Mouse (Mus musculus) MEL (cell line): ENCODE data around the gene Sag. TPM values are rescaled to one million over a fixed set of nuclear protein-coding genes. Genes with fewer than 3 reads are reported as not detected.

Experiments
- DNase-seq: peaks from one replicate; pipeline ENCODE4 v3.0.0; 2011; ENCODE audit warnings: low read depth, low spot score
- H3K27ac ChIP-seq: 2 replicates; pipeline ENCODE4 v1.5.1; 2012; ENCODE audit warnings: low read depth, mild to moderate bottlenecking, control low read depth, low read length, moderate library complexity; ENCODE audit not compliant: control insufficient read depth
- H3K27me3 ChIP-seq, 2 experiments: fragments of 150-350 bp in 1 of 2; sonication (generic) in 1 of 2; 2 replicates each; pipeline ENCODE4 v1.6.1; 2012; ENCODE audit warnings: low read length in 2 of 2, mild to moderate bottlenecking in 2 of 2, improper control_type of control experiment in 1 of 2, moderate library complexity in 1 of 2; ENCODE audit not compliant: insufficient read depth in 2 of 2, control insufficient read depth in 1 of 2
- H3K36me3 ChIP-seq, 2 experiments: 2 replicates each; pipeline ENCODE4 v1.6.1; 2012 to 2014; ENCODE audit warnings: low read length in 2 of 2, improper control_type of control experiment in 1 of 2, inconsistent platforms in 1 of 2, mild to moderate bottlenecking in 1 of 2; ENCODE audit not compliant: insufficient read depth in 2 of 2, control insufficient read depth in 1 of 2
- H3K4me1 ChIP-seq, 2 experiments: fragments of 150-350 bp in 1 of 2; sonication (generic) in 1 of 2; 2 replicates each; pipeline ENCODE4 v1.6.1; 2012; ENCODE audit warnings: low read length in 2 of 2, improper control_type of control experiment in 1 of 2, mild to moderate bottlenecking in 1 of 2; ENCODE audit not compliant: insufficient read depth in 2 of 2, control insufficient read depth in 1 of 2
- H3K4me3 ChIP-seq, 2 experiments: fragments of 150-350 bp in 1 of 2; sonication (generic) in 1 of 2; 2 replicates each; pipeline ENCODE4 v1.5.1; 2012; ENCODE audit warnings: low read depth in 2 of 2, low read length in 2 of 2, mild to moderate bottlenecking in 2 of 2, moderate library complexity in 2 of 2, control low read depth in 1 of 2, improper control_type of control experiment in 1 of 2; ENCODE audit not compliant: control insufficient read depth in 1 of 2, insufficient read depth in 1 of 2
- H3K79me2 ChIP-seq: 2 replicates; pipeline ENCODE4 v1.6.1; 2012; ENCODE audit warnings: mild to moderate bottlenecking, low read length, moderate library complexity; ENCODE audit not compliant: control insufficient read depth, poor library complexity, insufficient read depth
- H3K9ac ChIP-seq: 2 replicates; pipeline ENCODE4 v1.6.1; 2012; ENCODE audit warnings: low read depth, mild to moderate bottlenecking, control low read depth, low read length, moderate library complexity; ENCODE audit not compliant: control insufficient read depth, poor library complexity, severe bottlenecking
- H3K9me3 ChIP-seq: fragments of 150-350 bp; sonication (generic); replicated peaks from 2 replicates; pipeline ENCODE4 v1.6.1; 2012; ENCODE audit warnings: mild to moderate bottlenecking, low read length, improper control_type of control experiment, moderate library complexity; ENCODE audit not compliant: insufficient read depth
- BHLHE40 ChIP-seq: IDR thresholded peaks from 2 replicates; pipeline ENCODE4 v1.6.1; 2012; ENCODE audit warnings: low read depth, mild to moderate bottlenecking, inconsistent platforms, low read length, improper control_type of control experiment, borderline replicate concordance
- CHD2 ChIP-seq: IDR thresholded peaks from 2 replicates; pipeline ENCODE4 v1.6.1; 2011; ENCODE audit warnings: low read length, improper control_type of control experiment
- GATA1 ChIP-seq: IDR thresholded peaks from 2 replicates; pipeline ENCODE4 v1.6.1; 2011; ENCODE audit warnings: low read depth, low read length, improper control_type of control experiment
- JUND ChIP-seq: IDR thresholded peaks from 2 replicates; pipeline ENCODE4 v1.6.1; 2011; ENCODE audit warnings: low read depth, mild to moderate bottlenecking, improper control_type of control experiment, low read length
- MAFK ChIP-seq: IDR thresholded peaks from 2 replicates; pipeline ENCODE4 v1.6.1; 2011; ENCODE audit warnings: low read depth, mild to moderate bottlenecking, low read length, improper control_type of control experiment, borderline replicate concordance
- MAX ChIP-seq: IDR thresholded peaks from 2 replicates; pipeline ENCODE4 v1.6.1; 2011; ENCODE audit warnings: low read length, improper control_type of control experiment
- MAZ ChIP-seq: IDR thresholded peaks from 2 replicates; pipeline ENCODE4 v1.6.1; 2012; ENCODE audit warnings: low read depth, mild to moderate bottlenecking, inconsistent platforms, low read length, improper control_type of control experiment
- MEF2A ChIP-seq: IDR thresholded peaks from 2 replicates; pipeline ENCODE4 v1.6.1; 2014; ENCODE audit warnings: low read depth, mild to moderate bottlenecking, inconsistent platforms, low read length, improper control_type of control experiment; ENCODE audit not compliant: poor library complexity, insufficient replicate concordance, severe bottlenecking; ENCODE audit errors: extremely low read depth
- MXI1 ChIP-seq: IDR thresholded peaks from 2 replicates; pipeline ENCODE4 v1.6.1; 2011; ENCODE audit warnings: mild to moderate bottlenecking, low read depth, low read length, improper control_type of control experiment
- MYC ChIP-seq: IDR thresholded peaks from 2 replicates; pipeline ENCODE4 v1.6.1; 2011; ENCODE audit warnings: low read depth, mild to moderate bottlenecking, low read length, improper control_type of control experiment, moderate library complexity
- NELFE ChIP-seq: IDR thresholded peaks from 2 replicates; pipeline ENCODE4 v1.6.1; 2011; ENCODE audit warnings: low read depth, low read length, improper control_type of control experiment
- RAD21 ChIP-seq: IDR thresholded peaks from 2 replicates; pipeline ENCODE4 v1.6.1; 2011; ENCODE audit warnings: mild to moderate bottlenecking, low read depth, low read length, improper control_type of control experiment
- RCOR1 ChIP-seq: IDR thresholded peaks from 2 replicates; pipeline ENCODE4 v1.6.1; 2012; ENCODE audit warnings: low read depth, mild to moderate bottlenecking, inconsistent platforms, low read length, improper control_type of control experiment
- SMC3 ChIP-seq: IDR thresholded peaks from 2 replicates; pipeline ENCODE4 v1.6.1; 2011; ENCODE audit warnings: low read depth, low read length, improper control_type of control experiment
- TAL1 ChIP-seq: IDR thresholded peaks from 2 replicates; pipeline ENCODE4 v1.6.1; 2012; ENCODE audit warnings: mild to moderate bottlenecking, inconsistent platforms, low read length, moderate library complexity, mixed read lengths
- USF1 ChIP-seq: IDR thresholded peaks from 2 replicates; pipeline ENCODE4 v1.6.1; 2014; ENCODE audit warnings: low read depth, mild to moderate bottlenecking, inconsistent platforms, low read length, improper control_type of control experiment, moderate library complexity
- ZC3H11A ChIP-seq: IDR thresholded peaks from 2 replicates; pipeline ENCODE4 v1.6.1; 2012; ENCODE audit warnings: low read depth, mild to moderate bottlenecking, inconsistent platforms, low read length, improper control_type of control experiment
- ZKSCAN1 ChIP-seq: IDR thresholded peaks from 2 replicates; pipeline ENCODE4 v1.6.1; 2012; ENCODE audit warnings: low read depth, mild to moderate bottlenecking, inconsistent platforms, low read length, improper control_type of control experiment, moderate library complexity
- ZMIZ1 ChIP-seq: IDR thresholded peaks from 2 replicates; pipeline ENCODE4 v1.6.1; 2012; ENCODE audit warnings: low read depth, mild to moderate bottlenecking, inconsistent platforms, low read length, improper control_type of control experiment, moderate library complexity
- polyA plus RNA-seq, 2 experiments: library from polyadenylated mRNA; stranded (reverse) in 1 of 2; unstranded in 1 of 2; fragments of >175 nt in 1 of 2; fragments of >200 nt in 1 of 2; gene quantifications; 2 replicates each; pipeline versions ENCODE4 v1.2.1 to v1.2.4; 2012; ENCODE audit warnings: low replicate concordance in 2 of 2, low read depth in 1 of 2; ENCODE audit not compliant: insufficient read length in 2 of 2, insufficient read depth in 1 of 2, missing spikeins in 1 of 2
- total RNA-seq: library from RNA; depleted of rRNA; stranded (reverse); fragments of 300-350 nt; gene quantifications from 2 replicates; pipeline ENCODE4 v1.2.3, GENCODE M21; 2012

The Sag gene
- total and polyA plus RNA-seq, 3 experiments: 2.5 to 4.1 TPM; not detected in 1

GRCm38 (mm10) chr1:87829621-87830211, 26.2 kb downstream of the Sag start:
- Histone ChIP-seq H3K9me3 (no peaks in the 10 kb centered on the region), H3K27ac (no peak overlapping the region), H3K36me3 (peaks cover 0 to 9% of the 10 kb centered on the region in 2 experiments; a peak in 2 of 4 replicates), H3K4me3 (no peak overlapping the region), H3K9ac (no peak overlapping the region), H3K79me2 (no peaks in the 10 kb centered on the region; the same call in 1 of the 2 replicates), H3K4me1 (peaks cover 0 to 4% of the 10 kb centered on the region in 2 experiments; a peak in 1 of 4 replicates), H3K27me3 (no peaks in the 10 kb centered on the region)
- no peak for DNase-seq
- TF ChIP-seq USF1 (no peak), MXI1 (no peak), GATA1 (no peak), MYC (no peak), ZC3H11A (no peak), SMC3 (no peak), RAD21 (no peak), ZMIZ1 (no peak), ZKSCAN1 (no peak), JUND (no peak), CHD2 (no peak), MAX (no peak), MAFK (no peak), BHLHE40 (no peak), NELFE (no peak), MAZ (no peak), TAL1 (no peak), MEF2A (no peak)

- H3K27me3 ChIP-seq: peaks cover 0 to 3% of the 10 kb centered on the region in 2 experiments; a peak in 2 of 4 replicates
- TF ChIP-seq MXI1 (no peak), ZC3H11A (no peak), RCOR1 (no peak), CHD2 (no peak)
- H3K27ac ChIP-seq: no peak overlapping the region
Measured at GRCm38 (mm10) chr1:87836453-87836852, 33.0 kb downstream of the Sag start.

More at GRCm38 (mm10) chr1:87836453-87836852, 33.0 kb downstream of the Sag start:
- Histone ChIP-seq H3K79me2 (no peaks in the 10 kb centered on the region), H3K36me3 (no peaks in the 10 kb centered on the region), H3K9ac (no peak overlapping the region), H3K4me1 (no peaks in the 10 kb centered on the region), H3K9me3 (no peaks in the 10 kb centered on the region), H3K4me3 (no peak overlapping the region)
- DNase-seq: no peak
